Mouse (Mus musculus) forebrain, embryonic 13.5 days (tissue): ENCODE results near the gene Atp1b1. TPM values are rescaled to one million over a fixed set of nuclear protein-coding genes. Genes with fewer than 3 reads are reported as not detected.
A peak's percentile ranks its signal among the peaks of the same experiment; 100 is the strongest.

ENCODE experiments used
- ATAC-seq: fragments of 200-750 bp; cut with Nextera tagmentation; 2 replicates; pipeline ENCODE4 v1.8.0; 2017
- H3K27ac ChIP-seq: fragments of 300-500 bp; sonication (generic); 2 replicates; pipeline ENCODE4 v1.5.1; 2015; ENCODE audit warnings: inconsistent platforms, mild to moderate bottlenecking, moderate library complexity
- H3K27me3 ChIP-seq: fragments of 300-500 bp; sonication (generic); 2 replicates; pipeline ENCODE4 v1.6.1; 2015; ENCODE audit warnings: mild to moderate bottlenecking, inconsistent platforms
- H3K36me3 ChIP-seq: fragments of 300-500 bp; sonication (generic); 2 replicates; pipeline ENCODE4 v1.6.1; 2015; ENCODE audit warnings: mild to moderate bottlenecking, inconsistent platforms; ENCODE audit not compliant: poor library complexity, severe bottlenecking
- H3K4me1 ChIP-seq: fragments of 300-500 bp; sonication (generic); 2 replicates; pipeline ENCODE4 v1.6.1; 2015; ENCODE audit warnings: inconsistent platforms
- H3K4me2 ChIP-seq: fragments of 300-500 bp; sonication (generic); 2 replicates; pipeline ENCODE4 v1.6.1; 2015; ENCODE audit warnings: inconsistent platforms, mild to moderate bottlenecking, moderate library complexity
- H3K4me3 ChIP-seq: fragments of 300-500 bp; sonication (generic); 2 replicates; pipeline ENCODE4 v1.5.1; 2015; ENCODE audit warnings: mild to moderate bottlenecking, inconsistent platforms
- H3K9ac ChIP-seq: fragments of 300-500 bp; sonication (generic); 2 replicates; pipeline ENCODE4 v1.6.1; 2015; ENCODE audit warnings: mild to moderate bottlenecking, inconsistent platforms
- H3K9me3 ChIP-seq: fragments of 300-500 bp; sonication (generic); replicated peaks from 2 replicates; pipeline ENCODE4 v1.6.1; 2016; ENCODE audit warnings: inconsistent platforms
- WGBS: fragments of 180-500 bp; shearing (Covaris S2); methylation state at CpG from one replicate; pipeline ENCODE4 v1.1.7; 2015; 5-methylcytosine and 5-hydroxymethylcytosine counted together
- polyA plus RNA-seq: library from polyadenylated mRNA; unstranded; fragments of >200 nt; fragmentation: Nextera tagmentation; extraction: Ambion mirVana; gene quantifications from 2 replicates; pipeline ENCODE4 v1.2.1, GENCODE M21; 2015

The Atp1b1 gene
- polyA plus RNA-seq, 1 experiment from 2014 or later: 34.0 TPM

DNA sequence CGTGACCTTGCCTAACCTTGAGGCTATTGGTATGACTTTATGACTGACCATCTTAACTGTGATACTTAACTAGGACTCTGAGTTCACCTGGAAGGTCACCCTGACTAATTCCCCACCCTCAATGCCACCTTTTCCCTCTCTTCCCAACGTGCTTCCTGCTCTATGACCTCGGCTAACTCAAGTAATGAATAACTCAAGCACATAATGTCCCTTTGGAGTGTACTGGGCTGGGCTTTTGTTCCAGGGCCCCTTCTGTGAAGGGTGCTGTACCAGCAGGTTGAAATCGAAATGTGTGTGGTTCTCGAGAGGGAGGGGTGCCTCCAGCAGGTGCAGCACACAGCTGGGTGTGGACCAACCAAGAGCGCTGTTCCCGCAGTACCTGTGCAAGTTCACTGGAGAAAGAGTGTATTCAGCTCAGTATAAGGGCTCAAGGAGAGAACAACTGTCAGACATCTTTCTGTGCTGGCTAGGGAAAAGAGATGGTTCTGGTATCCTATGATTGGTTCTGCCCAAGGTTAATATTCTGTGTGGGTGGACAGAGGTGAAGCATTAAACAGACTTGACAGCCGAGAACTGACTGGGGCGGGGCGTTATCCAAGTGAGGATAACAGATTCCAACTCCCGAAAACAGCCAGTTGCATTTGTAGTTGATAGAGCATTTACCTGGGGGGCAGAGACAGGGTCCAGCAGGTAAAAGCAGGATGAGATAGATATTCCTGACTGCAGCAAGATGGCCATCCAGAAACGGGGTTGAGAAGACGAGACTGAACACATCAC lies 3.0 kb upstream of the Atp1b1 start:
- Histone ChIP-seq H3K4me2 (0 out of 2 replicates have a peak overlapping the region, but pooled peaks have one; percentile 31), H3K9me3 (no peaks in the 10 kb centered on the region), H3K27ac (no peak overlapping the region), H3K4me3 (no peak overlapping the region), H3K36me3 (no peaks in the 10 kb centered on the region), H3K4me1 (peaks cover 26% of the 10 kb centered on the region), H3K27me3 (peaks cover 14% of the 10 kb centered on the region; the same call in 1 of the 2 replicates), H3K9ac (no peak overlapping the region)
- ATAC-seq: no peak
- 77% methylated on average over 13 of the region's 13 CpGs for WGBS

DNA sequence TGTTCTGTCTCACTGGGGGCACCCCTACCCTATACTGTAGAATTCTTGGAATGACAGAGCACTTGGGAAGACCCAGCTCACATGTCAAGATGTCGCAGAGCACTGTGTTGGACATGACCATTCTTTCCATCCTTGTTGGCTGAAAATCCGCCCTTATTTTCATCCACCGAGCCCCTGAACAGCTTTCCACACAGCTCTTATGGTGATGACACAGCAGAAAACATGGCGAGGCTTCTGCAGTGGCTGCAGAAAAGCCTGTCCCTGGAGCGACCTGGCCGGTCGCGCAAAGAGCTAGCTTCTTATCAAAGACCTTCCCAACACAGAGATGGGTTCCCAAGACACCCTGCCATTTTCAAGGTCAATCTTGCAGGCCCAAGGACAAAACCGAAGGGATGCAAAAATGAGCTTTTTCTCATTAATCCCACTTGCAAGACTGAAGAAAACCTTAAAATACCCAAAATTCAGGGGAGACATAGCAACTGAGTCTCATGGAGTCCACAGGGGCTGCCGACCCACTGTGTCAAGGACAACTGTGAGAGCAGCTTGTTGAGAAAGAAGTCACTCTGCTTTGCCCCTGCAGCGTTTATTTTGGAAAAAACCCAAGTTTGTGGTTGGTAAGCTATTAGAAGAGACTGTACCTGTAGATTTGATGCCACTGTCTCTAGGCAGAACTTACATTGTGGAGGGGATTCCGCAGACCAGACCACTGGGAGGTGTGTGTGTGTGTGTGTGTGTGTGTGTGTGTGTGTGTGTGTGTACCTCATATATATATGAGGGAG lies 1.2 kb upstream of the Atp1b1 start:
- no peak for ATAC-seq
- peaks cover 18% of the 10 kb centered on the region; the same call in 1 of the 2 replicates for H3K27me3 ChIP-seq
- H3K9me3 ChIP-seq: no peaks in the 10 kb centered on the region
- WGBS: 58% methylated on average over 12 of the region's 12 CpGs
- H3K4me3 ChIP-seq: peak overlapping the region; percentile 66
- H3K27ac ChIP-seq: no peak overlapping the region
- peak overlapping the region; percentile 84 for H3K4me2 ChIP-seq
- peak overlapping the region; percentile 81; the same call in 1 of the 2 replicates for H3K9ac ChIP-seq
- no peaks in the 10 kb centered on the region for H3K36me3 ChIP-seq
- peaks cover 42% of the 10 kb centered on the region for H3K4me1 ChIP-seq

DNA sequence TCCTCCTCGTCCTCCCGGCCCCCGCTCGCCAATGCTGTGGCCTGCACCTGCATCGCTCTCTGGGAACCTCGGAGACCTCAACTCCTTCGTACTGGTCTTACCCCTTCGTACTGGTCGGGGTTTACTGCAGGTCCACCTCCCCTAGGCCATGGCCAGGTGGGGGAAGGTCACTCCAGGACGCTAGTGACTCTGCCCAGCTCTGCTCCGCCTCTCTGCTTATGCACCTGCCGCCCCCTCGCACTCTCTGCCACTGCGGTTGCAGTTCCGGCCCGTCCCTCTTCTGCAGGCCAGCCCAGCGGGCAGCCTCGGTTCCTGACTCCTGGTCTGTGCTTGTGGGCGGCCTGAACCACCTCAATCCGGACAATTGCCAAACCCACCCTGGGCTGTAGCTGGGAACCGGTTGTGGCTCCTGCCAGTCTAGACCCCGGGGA lies 481 bp upstream of the Atp1b1 start:
- Histone ChIP-seq H3K4me2 (peak overlapping the region; percentile 84), H3K9me3 (no peaks in the 10 kb centered on the region), H3K9ac (peak overlapping the region; percentile 81), H3K36me3 (no peaks in the 10 kb centered on the region), H3K27ac (peak overlapping the region; percentile 87), H3K27me3 (peaks cover 18% of the 10 kb centered on the region; the same call in 1 of the 2 replicates), H3K4me1 (peaks cover 45% of the 10 kb centered on the region), H3K4me3 (peak overlapping the region; percentile 66)
- no peak; the same call in 1 of the 2 replicates for ATAC-seq
- 2% methylated on average over 22 of the region's 22 CpGs for WGBS

DNA sequence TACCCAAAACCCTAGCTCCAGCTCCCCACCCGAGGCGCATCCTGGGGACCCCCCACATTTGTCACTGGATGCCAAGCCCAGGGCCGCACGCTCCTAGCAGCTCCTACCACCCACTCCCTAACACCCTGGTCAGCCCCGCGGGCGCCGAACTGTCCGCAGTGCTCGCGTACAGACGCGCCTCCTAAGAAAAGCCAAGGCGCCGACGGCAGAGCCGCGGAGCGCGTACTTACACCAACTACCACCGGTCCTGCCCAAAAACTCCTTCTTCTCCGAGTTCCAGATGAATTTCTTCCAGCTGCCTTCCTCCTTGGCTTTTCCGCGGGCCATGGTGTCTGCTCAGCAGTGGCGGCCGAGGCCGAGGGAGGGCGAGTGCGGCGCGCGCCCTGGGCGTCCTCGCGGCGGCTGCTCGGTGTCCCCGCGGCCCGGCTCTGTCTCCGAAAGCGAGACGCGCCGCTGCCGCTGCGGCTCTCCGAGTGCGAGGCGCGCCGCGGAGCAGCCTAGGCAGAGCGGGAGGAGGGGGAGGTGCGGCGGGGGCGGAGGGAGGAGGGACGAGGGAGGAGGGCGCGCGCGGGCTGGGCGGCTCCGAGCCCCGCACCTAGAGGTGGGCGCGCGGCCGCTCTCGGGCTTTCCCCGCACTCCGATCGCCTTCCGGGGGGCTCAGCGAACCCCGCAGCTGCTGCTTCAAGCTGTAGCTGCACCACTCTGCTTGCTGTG lies 467 bp downstream of the Atp1b1 start:
- Histone ChIP-seq H3K27me3 (peaks cover 18% of the 10 kb centered on the region; the same call in 1 of the 2 replicates), H3K4me3 (peak overlapping the region; percentile 66), H3K9me3 (no peaks in the 10 kb centered on the region), H3K4me1 (peaks cover 45% of the 10 kb centered on the region), H3K9ac (peak overlapping the region; percentile 81), H3K27ac (peak overlapping the region; percentile 87), H3K4me2 (peak overlapping the region; percentile 84), H3K36me3 (peaks cover 7% of the 10 kb centered on the region)
- WGBS: 1% methylated on average over 54 of the region's 76 CpGs
- ATAC-seq: peak; percentile 92

DNA sequence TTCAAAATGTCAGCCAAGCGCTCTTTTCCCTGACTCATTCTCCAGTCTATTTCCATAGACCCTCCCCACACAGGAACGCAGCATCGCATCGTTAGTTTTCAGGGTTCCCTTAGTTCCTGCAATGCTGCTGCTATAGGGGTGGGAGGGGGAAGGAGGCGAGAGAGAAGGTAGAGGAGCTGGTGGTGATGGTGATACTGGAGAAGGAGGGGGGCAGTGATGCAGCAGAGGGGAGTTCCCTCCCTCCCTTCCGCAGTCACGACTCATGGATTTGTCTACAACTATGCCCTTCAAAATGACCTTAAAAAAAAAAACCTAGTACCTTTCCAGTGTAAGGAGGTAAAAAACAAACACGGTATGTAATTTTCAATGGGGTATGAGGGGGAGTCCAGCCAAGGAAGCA lies 1.4 kb downstream of the Atp1b1 start:
- H3K27ac ChIP-seq: no peak overlapping the region
- no peak for ATAC-seq

DNA sequence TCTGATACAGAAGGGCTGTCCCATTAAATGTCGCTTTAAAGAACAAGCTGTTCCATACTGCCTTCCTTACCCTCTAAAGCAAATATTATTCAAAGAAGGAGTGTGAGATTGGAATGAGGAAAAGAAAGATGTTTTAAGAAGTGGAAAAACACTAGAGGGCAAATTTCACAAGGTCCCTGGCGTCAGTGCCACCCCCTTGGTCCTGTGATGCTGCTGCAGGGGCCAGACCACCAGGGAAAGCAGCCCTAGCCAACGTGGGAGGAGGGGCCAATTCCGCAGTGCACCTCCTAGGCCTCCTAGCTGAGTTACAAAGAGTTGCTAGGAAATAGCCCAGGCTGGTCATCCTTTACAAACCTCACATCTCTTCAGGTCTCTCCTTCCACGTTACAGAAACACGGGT lies 2.1 kb downstream of the Atp1b1 start:
- peaks cover 38% of the 10 kb centered on the region for H3K4me1 ChIP-seq
- peak overlapping the region; percentile 81 for H3K9ac ChIP-seq
- H3K27ac ChIP-seq: no peak overlapping the region
- peaks cover 13% of the 10 kb centered on the region for H3K36me3 ChIP-seq
- H3K4me3 ChIP-seq: peak overlapping the region; percentile 66
- peak overlapping the region; percentile 84 for H3K4me2 ChIP-seq
- no peak for ATAC-seq
- peaks cover 18% of the 10 kb centered on the region; the same call in 1 of the 2 replicates for H3K27me3 ChIP-seq
- WGBS: 34% methylated on average over 6 of the region's 6 CpGs
- no peaks in the 10 kb centered on the region for H3K9me3 ChIP-seq

More for the DNA sequence above, 1.4 kb downstream of the Atp1b1 start:
- Histone ChIP-seq H3K4me2 (peak overlapping the region; percentile 84), H3K27me3 (peaks cover 18% of the 10 kb centered on the region; the same call in 1 of the 2 replicates), H3K4me3 (peak overlapping the region; percentile 66), H3K9ac (peak overlapping the region; percentile 81), H3K4me1 (peaks cover 42% of the 10 kb centered on the region), H3K36me3 (peaks cover 10% of the 10 kb centered on the region), H3K9me3 (no peaks in the 10 kb centered on the region)
- 5% methylated on average over 8 of the region's 8 CpGs for WGBS

DNA sequence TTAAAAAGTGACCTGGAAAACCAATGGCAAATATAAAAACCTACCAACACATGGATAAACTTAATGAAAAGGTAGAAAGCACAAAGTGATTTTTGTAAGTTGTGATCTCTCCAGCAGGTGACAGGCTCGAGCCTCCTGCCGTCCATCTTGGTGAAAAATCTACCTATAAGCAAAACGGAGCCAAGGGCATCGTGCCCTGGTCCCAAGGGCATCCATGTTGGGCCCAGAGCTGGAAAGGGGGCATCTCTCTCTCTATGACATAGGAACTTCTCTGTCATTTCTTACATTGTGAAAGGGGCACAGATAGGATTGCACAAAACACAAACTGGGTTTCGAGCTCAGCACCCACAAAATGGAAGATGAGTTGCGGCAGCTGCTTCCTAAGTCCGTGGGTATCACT lies 2.5 kb downstream of the Atp1b1 start:
- peak overlapping the region; percentile 66 for H3K4me3 ChIP-seq
- H3K27me3 ChIP-seq: peaks cover 18% of the 10 kb centered on the region; the same call in 1 of the 2 replicates
- H3K4me2 ChIP-seq: peak overlapping the region; percentile 84
- H3K9ac ChIP-seq: peak overlapping the region; percentile 81
- H3K36me3 ChIP-seq: peaks cover 15% of the 10 kb centered on the region
- WGBS: 68% methylated on average over 7 of the region's 7 CpGs
- no peaks in the 10 kb centered on the region for H3K9me3 ChIP-seq
- H3K27ac ChIP-seq: no peak overlapping the region
- H3K4me1 ChIP-seq: peaks cover 38% of the 10 kb centered on the region
- ATAC-seq: no peak

DNA sequence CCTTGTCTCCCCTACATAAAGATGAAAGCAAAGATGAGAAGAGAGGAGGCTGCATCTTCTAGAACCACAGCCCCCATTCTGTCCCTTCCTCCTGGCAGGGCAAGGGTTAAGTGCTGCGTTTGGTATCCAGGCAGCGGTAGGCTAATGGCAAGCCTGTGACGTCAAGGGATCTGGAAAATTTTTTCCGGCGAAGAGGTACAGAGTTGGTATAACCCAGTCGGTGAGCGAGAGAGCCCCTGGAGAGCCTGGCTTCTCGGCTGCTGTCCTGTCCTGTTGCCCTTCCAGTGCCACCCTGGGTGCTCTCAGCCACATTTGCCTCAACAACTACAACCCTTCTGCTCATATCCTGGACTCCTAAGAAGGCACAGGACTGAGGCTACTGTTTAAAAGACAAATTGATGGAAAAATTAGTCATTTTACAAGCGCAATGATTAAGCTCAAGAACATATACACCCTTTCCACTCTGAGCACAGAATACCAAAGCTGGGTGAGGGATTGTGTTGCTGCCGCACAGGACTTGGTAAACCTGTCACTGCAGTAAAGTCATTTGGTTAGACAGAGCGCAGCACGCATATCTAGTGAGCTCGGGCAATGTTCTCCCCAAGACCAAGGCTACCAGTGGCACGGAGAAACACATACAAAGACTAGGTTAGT lies 3.3 kb downstream of the Atp1b1 start:
- H3K9me3 ChIP-seq: no peaks in the 10 kb centered on the region
- H3K27me3 ChIP-seq: peaks cover 14% of the 10 kb centered on the region; the same call in 1 of the 2 replicates
- H3K4me2 ChIP-seq: peak overlapping the region; percentile 53
- peaks cover 38% of the 10 kb centered on the region for H3K4me1 ChIP-seq
- 38% methylated on average over 14 of the region's 14 CpGs for WGBS
- no peak for ATAC-seq
- no peak overlapping the region for H3K27ac ChIP-seq
- peaks cover 15% of the 10 kb centered on the region for H3K36me3 ChIP-seq
- peak overlapping the region; percentile 36 for H3K4me3 ChIP-seq
- peak overlapping the region; percentile 43 for H3K9ac ChIP-seq

DNA sequence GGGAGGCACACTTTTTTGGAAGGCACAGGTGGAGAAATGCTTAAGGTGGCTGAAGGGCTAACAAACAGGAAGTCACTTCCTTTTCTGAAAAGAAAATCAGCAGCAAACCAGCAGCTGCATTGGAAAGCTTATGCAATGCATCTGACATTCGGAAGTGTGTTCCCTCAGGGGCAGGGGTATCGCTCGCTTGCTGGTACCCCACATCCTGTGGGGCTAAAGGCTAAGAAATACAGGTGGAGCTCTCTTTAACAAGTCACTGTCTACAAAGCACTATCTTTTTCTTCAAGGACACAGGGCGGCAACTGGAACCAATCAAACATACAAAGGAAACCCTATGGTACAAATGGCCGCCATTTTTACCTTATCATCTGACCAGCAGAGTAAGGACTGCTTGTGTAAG lies 4.4 kb downstream of the Atp1b1 start:
- Histone ChIP-seq H3K36me3 (peaks cover 15% of the 10 kb centered on the region), H3K9ac (no peak overlapping the region), H3K4me1 (peaks cover 34% of the 10 kb centered on the region), H3K4me2 (no peak overlapping the region), H3K4me3 (no peak overlapping the region), H3K27ac (no peak overlapping the region), H3K9me3 (no peaks in the 10 kb centered on the region), H3K27me3 (peaks cover 11% of the 10 kb centered on the region; the same call in 1 of the 2 replicates)
- 91% methylated on average over 5 of the region's 5 CpGs for WGBS
- no peak for ATAC-seq

DNA sequence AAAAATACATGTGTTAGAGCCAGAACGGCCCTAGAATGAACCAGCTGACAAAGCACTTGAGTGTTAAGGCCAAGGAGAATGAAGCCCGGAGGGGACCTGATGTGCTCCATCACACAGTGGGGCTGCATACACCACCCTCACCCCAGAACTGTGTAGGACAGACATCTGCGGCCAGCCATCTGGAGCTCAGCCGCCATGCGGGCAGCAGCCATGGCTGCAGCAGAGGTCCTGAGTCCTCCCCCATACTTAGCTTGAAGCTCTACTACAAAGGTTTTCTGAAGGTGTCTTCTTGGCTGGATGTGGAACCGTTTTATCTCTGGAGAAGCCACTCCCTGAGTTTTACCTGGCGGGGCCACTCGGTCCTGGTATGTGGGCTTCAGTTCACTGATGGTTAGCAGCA lies 5.0 kb downstream of the Atp1b1 start:
- H3K36me3 ChIP-seq: peaks cover 15% of the 10 kb centered on the region
- H3K9ac ChIP-seq: no peak overlapping the region
- 93% methylated on average over 8 of the region's 8 CpGs for WGBS
- no peak overlapping the region for H3K4me2 ChIP-seq
- H3K27ac ChIP-seq: no peak overlapping the region
- H3K4me1 ChIP-seq: peaks cover 31% of the 10 kb centered on the region
- H3K27me3 ChIP-seq: peaks cover 11% of the 10 kb centered on the region; the same call in 1 of the 2 replicates
- no peak overlapping the region for H3K4me3 ChIP-seq
- ATAC-seq: no peak
- no peaks in the 10 kb centered on the region for H3K9me3 ChIP-seq

DNA sequence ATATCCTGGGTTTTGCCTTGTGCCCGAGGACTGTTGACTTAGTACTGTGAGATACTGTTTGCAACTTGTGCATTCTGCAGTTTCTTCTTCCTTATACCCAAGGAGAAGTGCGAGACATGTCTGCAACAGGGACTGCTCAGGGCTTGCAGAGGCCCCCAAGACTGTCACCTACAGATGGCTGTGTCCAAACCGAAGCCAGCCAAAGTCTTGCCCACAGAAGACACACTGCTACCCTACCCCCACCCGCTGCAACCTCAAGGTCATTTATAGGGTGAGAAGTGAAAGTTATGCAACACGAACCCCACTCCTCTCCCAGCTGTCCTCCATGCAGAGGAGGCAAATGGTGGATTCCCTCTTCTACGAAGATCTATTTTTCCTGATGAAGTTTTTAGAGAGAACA lies 5.6 kb downstream of the Atp1b1 start:
- peaks cover 15% of the 10 kb centered on the region for H3K36me3 ChIP-seq
- 95% methylated on average over 6 of the region's 6 CpGs for WGBS

More for the DNA sequence above, 5.6 kb downstream of the Atp1b1 start:
- Histone ChIP-seq H3K9ac (no peak overlapping the region), H3K27me3 (peaks cover 11% of the 10 kb centered on the region; the same call in 1 of the 2 replicates), H3K27ac (no peak overlapping the region), H3K4me3 (no peak overlapping the region), H3K9me3 (no peaks in the 10 kb centered on the region), H3K4me1 (peaks cover 31% of the 10 kb centered on the region), H3K4me2 (no peak overlapping the region)
- ATAC-seq: no peak
